Mouse (Mus musculus): ENCODE data around the gene Kif18b.

DNA sequence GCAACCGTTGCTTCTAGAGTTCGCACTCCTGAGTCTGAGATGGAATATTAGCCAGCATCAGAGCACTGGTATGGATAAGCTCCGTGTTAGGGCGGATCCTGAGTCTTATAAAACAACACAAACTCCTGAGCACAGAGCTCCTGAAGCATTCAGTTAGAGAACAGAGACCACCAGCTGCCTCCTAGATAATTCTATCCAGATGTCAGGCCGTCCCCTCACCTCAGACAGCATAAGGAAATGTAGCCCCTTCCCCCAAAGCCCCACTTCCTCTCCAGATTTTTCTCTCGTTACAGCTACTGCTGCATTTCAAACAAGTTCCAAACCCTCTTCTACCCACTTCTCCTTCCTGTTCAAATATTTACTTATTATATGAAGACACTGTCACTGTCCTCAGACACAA is 69.0 kb downstream of the Kif18b start:
- TF ChIP-seq CTCF (IDR thresholded peaks at IDR 0.05; ENCODE audit: low read depth) (no peak), EP300 (IDR thresholded peaks at IDR 0.05; ENCODE audit: low read depth) (no peak)
